Mouse (Mus musculus) layer of hippocampus, postnatal 36 days (tissue): Measurements from ENCODE around the gene Arrdc2. TPM values are rescaled to one million over a fixed set of nuclear protein-coding genes. Genes with fewer than 3 reads are reported as not detected.
"Not testable (repeated sequence)": the region's sequence is repeated elsewhere in the genome, so short reads cannot be mapped to it uniquely, and the experiment has no call there.

ENCODE experiments used
- DNase-seq, 2 experiments: peaks; one replicate each; pipeline ENCODE4 v3.0.0; 2022
- total RNA-seq, 2 experiments: library from RNA; stranded (reverse); gene quantifications; 2 replicates each; pipeline ENCODE4 v1.2.3; 2021

Gene Arrdc2
- total RNA-seq, 2 experiments from 2014 or later, result 18.5 to 25.6 TPM

DNA sequence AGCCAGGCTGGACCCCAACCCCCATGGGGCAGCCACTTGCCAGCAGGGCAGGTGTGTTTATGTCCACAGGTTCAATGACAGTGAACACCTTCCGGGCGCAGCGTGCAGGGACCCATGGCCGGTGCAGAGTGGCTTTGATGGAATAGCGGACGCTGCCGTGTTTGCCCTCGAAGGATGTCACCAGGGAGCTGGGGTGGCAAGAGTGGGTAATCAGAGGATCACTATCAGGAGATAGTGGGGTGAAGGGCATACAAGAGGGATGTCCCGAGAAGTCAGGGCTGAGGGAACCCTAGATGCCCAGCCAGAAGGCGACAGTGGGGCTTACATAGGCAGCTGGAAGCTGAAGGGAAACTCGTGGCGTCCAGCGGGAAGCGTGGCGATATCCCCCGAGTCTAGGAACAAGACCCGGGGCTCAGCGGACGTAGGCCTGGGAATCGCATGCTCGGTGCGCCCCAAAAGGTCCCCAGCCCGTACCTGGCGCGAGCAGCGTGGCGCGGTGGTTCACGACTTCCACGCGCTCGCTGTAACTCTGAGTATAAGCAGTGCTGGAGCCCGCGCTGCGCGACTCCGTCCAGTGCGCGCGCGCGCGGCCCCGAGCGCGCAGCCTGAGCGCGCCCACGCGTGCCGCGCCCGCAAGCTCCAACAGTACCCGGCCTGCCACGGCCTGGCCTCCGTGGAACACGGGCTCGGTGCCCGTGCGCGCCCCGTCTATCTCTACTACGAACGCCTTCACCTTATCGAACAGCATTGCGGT lies 689 bp downstream of the Arrdc2 start:
- no peak for DNase-seq

- DNase-seq, result no peak
These were observed 2.9 kb downstream of the Arrdc2 start for GRCm38 (mm10) chr8:70836666-70837065.

GRCm38 (mm10) chr8:70834071-70834470 lies 5.4 kb downstream of the Arrdc2 start:
- DNase-seq, result no peak

DNA sequence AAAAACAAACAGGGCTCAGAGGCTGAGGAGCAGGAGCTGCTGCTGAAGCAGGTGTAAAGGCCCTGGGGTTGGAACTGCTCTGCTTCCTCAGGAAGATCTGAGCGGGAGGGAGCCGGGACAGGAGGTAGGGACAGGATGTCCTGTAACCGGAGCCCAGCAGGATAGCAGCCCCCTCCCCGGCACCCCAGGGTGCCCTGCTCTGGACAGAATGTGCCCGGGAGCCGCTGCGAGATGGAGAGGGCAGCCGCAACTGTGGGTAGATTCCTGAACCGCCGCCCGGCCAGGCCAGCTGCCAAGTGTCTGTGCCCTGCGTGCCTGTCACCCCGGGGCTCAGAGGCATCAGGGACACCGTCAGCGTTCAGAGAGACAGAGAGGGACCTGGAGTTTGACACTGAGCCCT lies 6.0 kb downstream of the Arrdc2 start:
- peak in 1 of 2 experiments; percentile 65 for DNase-seq

- no peak for DNase-seq
These were observed 6.5 kb downstream of the Arrdc2 start for GRCm38 (mm10) chr8:70833018-70833482.

DNA sequence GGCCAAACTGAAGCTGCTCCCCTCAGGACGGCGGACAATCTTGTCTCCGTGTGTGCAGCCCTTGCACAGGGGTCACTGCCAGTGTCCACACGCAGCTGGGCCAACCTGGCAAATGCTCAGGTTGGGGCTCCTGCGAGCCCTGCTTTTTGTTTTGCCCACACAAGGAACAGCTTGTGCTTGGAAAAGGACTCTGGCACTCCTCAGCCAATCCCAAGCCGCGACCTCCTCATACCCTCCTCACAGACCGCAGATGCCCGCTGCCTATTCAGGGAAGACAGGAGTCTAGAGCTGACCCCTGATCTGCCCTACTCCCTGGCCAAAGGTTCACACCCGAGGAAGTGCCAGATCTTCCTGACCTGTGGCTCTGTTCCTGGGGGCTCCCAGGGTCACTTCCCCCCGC lies 7.1 kb downstream of the Arrdc2 start:
- DNase-seq, result no peak

DNA sequence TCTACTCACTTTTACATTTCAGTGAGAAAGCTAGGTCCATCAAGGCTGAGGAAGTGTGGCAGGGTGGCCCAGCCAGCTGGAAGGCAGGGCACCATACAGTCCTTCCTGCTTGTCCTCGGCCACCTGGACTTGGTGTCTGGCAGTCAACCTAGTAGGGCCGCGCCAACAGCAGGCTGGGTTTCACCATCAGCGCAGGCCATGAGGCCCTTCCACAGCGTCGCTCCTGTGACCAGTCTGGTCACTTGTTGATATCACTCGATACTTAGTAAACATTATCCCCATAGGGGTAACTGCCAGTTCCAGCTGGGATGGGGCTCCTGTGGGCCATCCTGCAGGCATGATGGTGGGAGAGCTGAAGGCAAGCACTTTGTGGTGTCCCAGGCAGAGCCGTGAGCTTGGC lies 8.0 kb downstream of the Arrdc2 start:
- DNase-seq, result no peak

GRCm38 (mm10) chr8:70827796-70828195 lies 11.7 kb downstream of the Arrdc2 start:
- DNase-seq, result no peak

- DNase-seq, result no peak
These were observed 12.5 kb downstream of the Arrdc2 start for GRCm38 (mm10) chr8:70827010-70827409.

DNA sequence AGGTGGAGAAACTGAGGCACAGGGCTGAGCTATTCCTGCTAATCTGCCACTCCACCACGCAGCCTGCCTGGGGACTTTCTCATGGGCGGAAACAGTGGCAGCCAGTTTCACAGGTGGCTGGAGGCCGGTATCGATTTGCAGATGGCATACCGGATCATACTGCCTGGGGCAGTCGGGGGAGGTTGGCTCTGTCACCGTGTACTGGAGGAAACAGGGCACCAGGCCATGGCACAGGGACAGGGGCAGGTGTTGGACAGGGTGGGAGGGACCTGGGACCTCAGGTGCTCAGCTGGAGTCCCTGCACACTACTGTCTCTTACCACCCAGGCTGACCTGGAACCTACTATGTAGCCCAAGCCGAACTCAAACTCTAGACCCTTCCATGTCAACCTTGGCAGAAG lies 13.7 kb downstream of the Arrdc2 start:
- no peak for DNase-seq

GRCm38 (mm10) chr8:70823802-70824201 lies 15.7 kb downstream of the Arrdc2 start:
- no peak for DNase-seq

DNA sequence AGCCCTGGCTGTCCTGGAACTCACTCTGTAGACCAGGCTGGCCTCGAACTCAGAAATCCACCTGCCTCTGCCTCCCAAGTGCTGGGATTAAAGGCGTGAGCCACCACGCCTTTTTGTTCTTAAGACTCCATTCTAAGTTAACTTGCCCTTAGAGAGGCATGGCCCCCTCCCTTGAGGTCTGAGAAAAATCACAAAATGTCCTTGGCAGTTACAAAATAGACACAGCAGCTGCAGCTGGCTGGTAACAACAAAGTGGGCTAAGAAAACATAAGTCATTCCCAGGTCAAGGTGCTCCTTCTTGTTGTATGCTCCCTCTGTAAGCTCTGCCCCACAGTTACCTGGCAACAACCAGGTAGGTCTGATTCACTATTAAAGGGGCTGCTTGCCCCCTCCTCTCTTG lies 16.9 kb downstream of the Arrdc2 start:
- DNase-seq, result not testable (repeated sequence)

DNA sequence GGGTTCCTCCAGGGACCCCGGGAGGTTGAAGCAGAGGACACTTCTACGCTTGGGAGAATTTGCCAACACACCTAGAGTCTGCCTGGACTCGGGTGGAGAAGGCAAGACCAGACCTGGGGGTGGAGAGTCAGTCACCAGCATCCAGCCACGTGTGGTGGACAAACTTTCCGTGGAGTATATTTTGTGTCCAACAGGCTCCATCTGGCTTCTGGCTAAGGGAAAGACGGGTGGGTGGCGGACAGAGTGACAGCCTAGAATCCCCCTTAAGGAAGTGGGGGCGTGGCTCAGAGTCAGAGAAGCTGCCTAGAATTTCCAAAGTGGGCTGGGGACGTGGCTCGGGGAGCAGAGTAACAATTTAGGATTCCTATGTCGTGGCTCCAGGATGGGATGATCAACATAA lies 17.5 kb downstream of the Arrdc2 start:
- DNase-seq, result no peak

DNA sequence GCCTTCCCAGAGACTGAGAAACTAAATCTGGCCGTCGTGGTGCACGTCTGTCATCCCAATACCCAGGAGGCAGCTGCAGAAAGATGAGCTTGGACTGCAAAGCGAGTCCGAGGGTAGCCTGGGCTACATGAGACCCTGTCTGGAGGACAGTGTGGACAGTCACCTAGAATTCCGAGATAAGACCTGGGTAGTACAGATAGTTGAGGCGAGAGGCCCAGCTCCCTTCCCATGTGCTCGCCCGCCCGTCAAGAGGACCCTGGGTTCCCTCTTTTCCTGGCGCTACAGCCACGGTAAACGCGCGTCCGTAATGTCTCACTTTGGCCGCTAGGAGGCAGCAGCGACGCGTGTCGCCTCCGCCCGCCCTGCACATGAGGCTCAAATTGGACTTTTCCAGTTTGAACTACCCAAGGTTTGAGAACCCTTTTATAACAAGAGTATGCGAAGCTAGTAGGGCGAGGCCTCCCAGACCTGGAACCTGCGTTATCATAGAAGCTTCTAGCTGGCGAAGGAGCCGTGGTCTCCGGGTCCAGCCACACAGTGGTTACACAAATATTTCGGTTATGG lies 18.0 kb downstream of the Arrdc2 start:
- DNase-seq, result no peak

DNA sequence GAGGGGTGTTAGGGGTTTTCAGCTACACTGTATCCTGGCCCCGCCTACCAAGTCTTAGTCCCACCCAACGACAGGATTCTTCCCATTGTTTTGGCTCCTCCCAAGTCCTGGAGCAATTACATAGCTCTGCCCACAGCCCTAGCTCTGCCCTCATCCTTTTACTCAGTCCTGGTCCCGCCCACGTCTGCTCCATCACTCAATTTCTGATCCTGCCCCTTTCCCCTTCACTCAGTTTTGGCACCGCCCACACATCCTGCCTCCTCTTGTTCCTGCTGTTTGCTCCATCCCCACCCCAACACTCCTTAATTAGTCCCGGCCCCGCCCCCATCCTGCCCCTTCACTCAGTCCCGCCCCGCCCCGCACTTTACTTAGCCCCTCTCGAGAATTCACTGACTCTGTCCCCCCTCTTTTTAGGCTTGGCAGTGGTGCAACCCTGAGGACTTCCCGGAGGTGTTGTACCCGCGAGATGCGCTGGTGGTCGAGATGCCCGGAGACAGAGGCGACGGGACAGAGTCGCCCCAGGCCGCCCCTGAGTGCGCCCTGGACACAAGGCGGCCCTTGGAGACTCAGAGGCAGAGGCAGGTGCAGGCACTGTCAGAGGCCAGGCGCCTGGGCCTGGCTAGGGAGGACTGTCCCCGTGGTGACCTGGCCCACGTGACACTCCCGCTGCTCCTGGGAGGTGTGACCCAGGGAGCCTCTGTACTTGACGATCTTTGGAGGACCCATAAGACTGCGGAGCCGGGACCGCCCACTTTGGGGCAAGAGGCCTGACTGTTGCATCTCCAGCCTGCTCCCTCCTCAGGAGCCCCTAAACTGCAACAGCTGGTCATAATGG lies 19.2 kb downstream of the Arrdc2 start:
- DNase-seq, result no peak

GRCm38 (mm10) chr8:70816679-70817078 lies 22.8 kb downstream of the Arrdc2 start:
- peak in 1 of 2 experiments; percentile 32 for DNase-seq

DNA sequence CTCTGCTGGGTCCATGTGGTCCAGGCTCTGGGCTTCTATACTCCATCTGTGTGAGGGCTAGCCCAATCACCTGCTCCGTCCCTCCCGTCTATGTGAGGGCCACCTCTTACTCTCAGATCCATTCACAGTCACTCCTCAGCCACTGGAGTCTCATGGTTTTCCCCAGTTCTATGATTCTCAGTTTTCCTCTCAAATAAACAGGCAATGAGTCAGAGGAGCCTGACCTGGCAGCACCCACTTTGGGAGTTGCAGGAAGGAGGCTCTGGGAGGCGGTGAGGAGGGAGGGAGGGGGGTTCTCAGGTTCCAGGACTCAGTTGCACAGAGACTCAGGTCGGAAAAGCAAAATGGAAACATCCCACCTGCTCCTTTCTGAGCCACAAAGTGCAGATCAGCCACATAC lies 26.6 kb downstream of the Arrdc2 start:
- DNase-seq, result no peak

GRCm38 (mm10) chr8:70812055-70812454 lies 27.5 kb downstream of the Arrdc2 start:
- DNase-seq, result no peak

- no peak for DNase-seq
These were observed 28.4 kb downstream of the Arrdc2 start for GRCm38 (mm10) chr8:70810962-70811680.

DNA sequence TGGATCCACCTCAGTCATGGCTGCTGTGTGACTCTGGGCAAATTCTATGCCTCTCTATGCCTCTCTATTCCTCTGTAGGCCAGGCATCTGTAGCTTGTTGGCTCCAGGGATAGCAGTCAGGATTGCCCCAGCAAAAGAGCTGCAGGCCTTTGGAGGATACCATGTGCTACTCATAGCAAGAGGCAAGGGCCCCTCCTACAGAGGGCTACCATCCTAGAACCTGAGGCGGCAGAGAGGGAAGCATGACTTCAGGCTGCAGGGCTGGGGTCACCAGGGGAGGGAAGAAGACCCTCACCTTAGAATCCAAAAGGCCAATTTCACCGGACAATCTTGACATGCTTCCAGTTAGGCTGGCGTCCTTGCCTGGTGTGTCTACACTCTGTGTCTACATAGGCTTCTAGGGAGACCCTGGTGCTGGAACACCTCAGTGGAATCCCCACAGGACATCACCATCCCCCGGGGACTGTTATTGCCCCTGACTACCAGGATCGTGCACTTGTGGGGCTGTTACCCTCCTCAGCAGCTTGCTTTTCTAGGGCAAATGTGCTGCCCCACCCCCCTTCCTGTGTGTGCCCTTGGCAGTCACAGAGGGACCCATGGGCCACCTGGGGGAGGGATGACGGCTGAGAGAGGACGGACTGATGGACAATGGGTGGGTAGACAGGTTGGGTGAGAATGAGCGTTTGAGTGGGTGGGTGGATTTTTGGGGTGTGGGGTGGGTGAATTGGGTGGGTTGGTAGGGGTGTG lies 30.4 kb downstream of the Arrdc2 start:
- DNase-seq, result no peak

DNA sequence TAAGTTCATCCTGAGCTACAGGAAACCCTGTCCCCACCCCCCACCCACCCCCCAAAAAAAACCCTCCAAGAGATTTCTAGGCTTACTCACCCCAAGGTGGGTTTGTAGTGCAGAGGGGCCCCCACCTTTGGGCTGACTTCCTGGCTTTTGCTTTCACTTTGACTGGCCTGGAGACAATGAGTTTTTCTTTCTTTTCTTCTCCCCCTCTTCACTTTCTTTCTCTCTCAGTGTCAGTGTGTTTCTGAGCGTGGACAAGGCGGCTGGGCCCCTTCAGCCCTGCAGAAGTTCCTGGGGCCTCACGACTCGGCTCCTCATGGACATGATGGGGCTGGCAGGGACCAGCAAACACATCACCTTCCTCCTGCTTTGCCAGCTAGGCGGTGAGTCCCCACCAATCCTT lies 31.3 kb downstream of the Arrdc2 start, which contains the start of gene Il12rb1:
Il12rb1 (plus strand) TSS at position 211 of the 400 bp plus-strand sequence.
- no peak for DNase-seq

DNA sequence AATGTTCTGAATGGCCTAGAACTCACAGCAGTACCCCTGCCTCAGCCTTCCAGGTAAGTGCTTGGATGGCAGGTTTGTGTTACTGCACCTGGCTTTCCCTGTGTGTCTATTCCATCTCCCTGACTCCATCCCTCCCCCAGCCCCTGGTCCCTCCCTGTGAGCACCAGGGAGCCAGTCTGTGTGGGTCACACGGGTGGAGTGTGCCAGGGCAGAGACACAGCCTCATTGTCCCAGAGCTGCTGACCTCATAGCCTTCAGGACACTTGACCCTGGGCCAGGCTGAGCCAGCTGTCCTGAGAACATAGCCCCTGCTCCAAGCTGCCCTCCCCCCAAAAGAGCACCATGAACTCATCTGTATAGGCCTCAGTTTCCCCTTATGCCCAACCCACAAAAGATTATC lies 32.2 kb downstream of the Arrdc2 start:
- DNase-seq, result no peak
